ENCODE assay signal across 10 mouse cellular contexts in the genomic region with DNA sequence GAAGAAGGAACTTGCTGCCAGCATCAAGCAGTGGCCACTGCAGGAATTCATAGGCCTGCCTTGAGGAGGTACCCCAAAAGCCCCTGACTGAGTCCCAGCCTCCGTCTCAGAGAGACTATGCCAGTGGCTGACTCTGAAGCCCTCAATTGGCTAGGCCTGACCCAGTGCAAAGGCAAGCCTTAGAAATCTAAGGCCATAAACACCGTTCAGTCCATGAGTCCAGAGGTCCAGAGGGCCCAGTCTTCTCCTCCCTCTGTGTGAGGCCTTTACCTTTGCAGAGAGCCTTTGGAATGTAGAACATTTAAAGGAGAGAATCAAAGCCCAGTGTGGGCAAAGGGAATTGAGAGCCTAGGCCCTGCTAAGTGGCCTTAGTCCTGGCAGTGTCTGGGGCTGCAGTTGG.
DNase-seq lines count a peak whose midpoint lies in the region; ATAC-seq and TF ChIP-seq lines count a peak whose summit lies in the region.
"Had no signal": no experiment of that assay in that cellular context is flagged by ENCODE, and none has a peak within 500 bp of the region (broad histone marks: within the 10 kb centered on the region; RNA-seq: fewer than 3 reads in every experiment).

No protein-coding gene starts in this region.

- H3K27ac ChIP-seq in heart, embryonic 12.5 days (ENCODE audit: poor library complexity, severe bottlenecking) = peak overlapping the region; percentile 55
- H3K27ac ChIP-seq in lung, embryonic 16.5 days (ENCODE audit: low read length) = peak overlapping the region; percentile 78
- H3K27ac ChIP-seq in small intestine, adult 2 months (ENCODE audit: insufficient read depth, low read depth, low read length) = peak overlapping the region; percentile 98
- H3K27ac ChIP-seq: hindbrain, embryonic 12.5 days had no signal

- peaks cover 62% of the 10 kb centered on the region for H3K27me3 ChIP-seq in heart, embryonic 12.5 days (replicated peaks)
- H3K27me3 ChIP-seq in lung, embryonic 16.5 days (ENCODE audit: control insufficient read depth, insufficient read depth, low read depth, low read length) = no peaks in the 10 kb centered on the region
- H3K27me3 ChIP-seq in small intestine, adult 2 months (ENCODE audit: control insufficient read depth, insufficient read depth, low read length) = no peaks in the 10 kb centered on the region
- H3K27me3 ChIP-seq: hindbrain, embryonic 12.5 days had no signal

- intact Hi-C loops in heart, postnatal 14 days (cut with DNase I) = no loop called here

- no peak for DNase-seq in heart, postnatal 14 days
- DNase-seq in lung, postnatal 14 days = no peak
- peak; percentile 63 for DNase-seq in kidney, adult 9 months
- no peak for DNase-seq in layer of hippocampus, adult 9-10 months (ENCODE audit: low spot score)
- DNase-seq in thymus, postnatal 0 days (ENCODE audit: low spot score) = no peak
- DNase-seq: cerebellum, adult 11-12 months had no signal

- H3K9ac ChIP-seq in heart, embryonic 12.5 days = no peak overlapping the region
- H3K9ac ChIP-seq in lung, embryonic 16.5 days (ENCODE audit: low read length) = peak overlapping the region; percentile 39; the same call in 1 of the 2 replicates
- H3K9ac ChIP-seq: hindbrain, embryonic 12.5 days had no signal

- no peak for ATAC-seq in heart, embryonic 12.5 days (ENCODE audit: insufficient number of reproducible peaks, low FRiP score)
- no peak for ATAC-seq in lung, embryonic 16.5 days (ENCODE audit: low read depth)

- H3K9me3 ChIP-seq in heart, embryonic 12.5 days (replicated peaks) = no peaks in the 10 kb centered on the region
- no peaks in the 10 kb centered on the region for H3K9me3 ChIP-seq in lung, embryonic 16.5 days (ENCODE audit: control insufficient read depth, low read length)
- H3K9me3 ChIP-seq: hindbrain, embryonic 12.5 days had no signal

- peaks cover 51% of the 10 kb centered on the region for H3K4me1 ChIP-seq in heart, embryonic 12.5 days (replicated peaks)
- H3K4me1 ChIP-seq in lung, embryonic 16.5 days (replicated peaks; ENCODE audit: control insufficient read depth, insufficient read depth, low read length) = peaks cover 62% of the 10 kb centered on the region
- H3K4me1 ChIP-seq in small intestine, adult 2 months (ENCODE audit: control insufficient read depth, insufficient read depth, insufficient read length, low read length) = peaks cover 77% of the 10 kb centered on the region

- no peaks in the 10 kb centered on the region for H3K36me3 ChIP-seq in heart, embryonic 12.5 days
- peaks cover 15% of the 10 kb centered on the region for H3K36me3 ChIP-seq in lung, embryonic 16.5 days (ENCODE audit: control insufficient read depth, insufficient read depth, low read length)
- H3K36me3 ChIP-seq in small intestine, adult 2 months (ENCODE audit: control insufficient read depth, insufficient read depth, low read length) = peaks cover 34% of the 10 kb centered on the region
- H3K36me3 ChIP-seq: hindbrain, embryonic 12.5 days had no signal

- 80% methylated on average over 2 of the region's 2 CpGs for WGBS in heart, embryonic 12.5 days
- WGBS in lung, embryonic 16.5 days = 78% methylated on average over 2 of the region's 2 CpGs
- 32% methylated on average over 2 of the region's 2 CpGs for WGBS in small intestine, adult 2 months

- peak; percentile 51 for TF ChIP-seq POLR2A in small intestine, adult 2 months (IDR thresholded peaks at IDR 0.05; ENCODE audit: low read depth, low read length)

- TF ChIP-seq CTCF in small intestine, adult 2 months (IDR thresholded peaks at IDR 0.05; ENCODE audit: extremely low read depth, insufficient read length, insufficient replicate concordance, low read depth, low read length) = no peak

- H3K4me3 ChIP-seq in heart, embryonic 12.5 days = no peak overlapping the region
- H3K4me3 ChIP-seq in lung, embryonic 16.5 days (ENCODE audit: low read length) = no peak overlapping the region
- no peak overlapping the region for H3K4me3 ChIP-seq in small intestine, adult 2 months (ENCODE audit: low read depth, low read length)
- H3K4me3 ChIP-seq: hindbrain, embryonic 12.5 days had no signal

- H3K4me2 ChIP-seq in heart, embryonic 12.5 days = no peak overlapping the region
- no peak overlapping the region for H3K4me2 ChIP-seq in lung, embryonic 16.5 days (ENCODE audit: low read depth, low read length)
- H3K4me2 ChIP-seq: hindbrain, embryonic 12.5 days had no signal
